Mouse (Mus musculus): ENCODE results near the gene Micall2.
A peak's percentile ranks its signal among the peaks of the same experiment; 100 is the strongest.

DNA sequence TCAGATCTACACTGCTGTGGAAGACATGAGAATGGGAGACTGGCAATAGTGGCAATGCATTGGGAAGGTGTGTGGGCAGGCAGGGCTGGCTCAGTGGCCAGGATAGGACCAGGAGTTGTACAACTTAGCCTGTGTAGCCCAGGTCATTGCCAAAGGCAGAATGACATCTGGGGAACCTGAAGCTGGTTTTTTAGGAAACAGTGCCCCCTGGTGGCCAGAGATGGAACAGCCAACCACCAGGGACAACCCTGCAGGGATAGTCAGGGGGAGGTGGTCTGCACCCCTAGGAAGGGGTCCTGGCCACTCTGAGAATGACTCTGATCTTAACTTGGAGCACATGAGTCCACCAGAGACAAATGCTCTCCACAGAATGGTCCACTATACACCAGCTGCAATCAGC, 14.4 kb upstream of the Micall2 start:
- TF ChIP-seq POLR2A (IDR thresholded peaks at IDR 0.05; ENCODE audit: low read depth, low read length), result no peak
- TF ChIP-seq CTCF (conservative IDR thresholded peaks at IDR 0.05; ENCODE audit: insufficient read depth, insufficient read length, low read depth, low read length), result peak; percentile 82

Measured in kidney, adult 2 months (tissue).